Mouse (Mus musculus) thymus, postnatal 4 days (tissue): ENCODE results near the gene Tpm4.

Source experiments
- DNase-seq: peaks from one replicate; pipeline ENCODE4 v3.0.0; 2021

The Tpm4 gene

GRCm38 (mm10) chr8:72190215-72190539 is 55.4 kb downstream of the Tpm4 start:
- no peak for DNase-seq

GRCm38 (mm10) chr8:72192065-72192464 is 57.3 kb downstream of the Tpm4 start:
- DNase-seq, result no peak

- DNase-seq, result no peak
These were observed 63.2 kb downstream of the Tpm4 start for GRCm38 (mm10) chr8:72197997-72198396.
